Mouse (Mus musculus) megakaryocyte-erythroid progenitor cell, adult 5-6 weeks (primary cell): ENCODE measurements around the gene Eps8l1. TPM values are rescaled to one million over a fixed set of nuclear protein-coding genes. Genes with fewer than 3 reads are reported as not detected.
"Not testable (repeated sequence)": the region's sequence is repeated elsewhere in the genome, so short reads cannot be mapped to it uniquely, and the experiment has no call there.

Experiments
- ATAC-seq: replicated peaks from 2 replicates; pipeline ENCODE4 v1.8.0; 2016; ENCODE audit warnings: mild to moderate bottlenecking, inconsistent platforms; ENCODE audit not compliant: severe bottlenecking, poor library complexity, low FRiP score, low TSS enrichment
- total RNA-seq, 2 experiments: library from RNA; stranded (forward) in 1 of 2; stranded (reverse) in 1 of 2; fragments of 200-1000, 215-1000 nt in 1 of 2; fragments of >200 nt in 1 of 2; fragmentation: Nextera tagmentation in 1 of 2; gene quantifications; 2 replicates each; pipeline ENCODE4 v1.2.3; 2014 to 2017

Gene Eps8l1
- total RNA-seq (2014; fragmentation: Nextera tagmentation) (4.8 and 6.7 TPM in 2 replicates), total RNA-seq (2017) (0.89 and 5.0 TPM in 2 replicates)

DNA sequence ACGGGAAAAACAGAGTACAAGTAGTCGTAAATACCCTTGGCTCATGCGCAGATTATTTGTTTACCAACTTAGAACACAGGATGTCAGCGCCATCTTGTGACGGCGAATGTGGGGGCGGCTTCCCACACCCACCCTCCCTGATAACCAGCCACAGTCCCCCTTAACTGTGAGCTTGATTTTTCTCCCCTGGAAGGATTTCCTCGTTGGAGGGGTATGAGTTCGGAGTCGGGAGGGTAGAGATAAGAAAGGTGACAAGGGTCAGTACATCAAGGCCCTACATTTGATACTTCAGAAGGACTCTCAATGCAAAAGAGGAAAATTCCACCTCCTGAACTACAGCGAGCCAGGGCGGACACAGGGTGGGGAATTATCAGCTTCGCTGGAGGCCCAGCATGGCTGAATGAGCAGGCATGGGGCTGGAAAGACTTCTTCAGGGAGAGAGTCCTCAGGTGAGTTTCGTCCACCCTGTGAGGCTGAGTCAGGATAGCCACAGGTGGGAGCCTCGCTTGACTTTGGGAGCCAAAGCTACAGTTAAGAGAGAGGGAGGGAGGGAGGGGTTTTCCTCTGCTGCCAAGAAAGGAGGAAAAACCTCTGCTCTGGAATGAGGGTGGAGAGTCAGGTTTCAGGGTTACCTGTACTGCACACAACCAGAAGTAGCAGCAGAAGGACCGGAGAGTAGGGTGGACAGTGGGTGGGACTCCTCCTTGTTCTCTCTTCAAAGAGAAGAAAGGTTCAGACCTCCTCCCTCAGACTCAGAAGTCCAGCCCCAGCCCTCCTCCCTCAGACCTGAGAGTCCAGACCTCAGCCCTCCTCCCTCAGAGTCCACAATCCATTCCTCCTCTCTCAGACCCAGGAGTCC is at the start of gene Eps8l1:
Gene Eps8l1 (plus strand): TSS at position 99 of the 859 bp plus-strand sequence.
- ATAC-seq, result peak; percentile 66

DNA sequence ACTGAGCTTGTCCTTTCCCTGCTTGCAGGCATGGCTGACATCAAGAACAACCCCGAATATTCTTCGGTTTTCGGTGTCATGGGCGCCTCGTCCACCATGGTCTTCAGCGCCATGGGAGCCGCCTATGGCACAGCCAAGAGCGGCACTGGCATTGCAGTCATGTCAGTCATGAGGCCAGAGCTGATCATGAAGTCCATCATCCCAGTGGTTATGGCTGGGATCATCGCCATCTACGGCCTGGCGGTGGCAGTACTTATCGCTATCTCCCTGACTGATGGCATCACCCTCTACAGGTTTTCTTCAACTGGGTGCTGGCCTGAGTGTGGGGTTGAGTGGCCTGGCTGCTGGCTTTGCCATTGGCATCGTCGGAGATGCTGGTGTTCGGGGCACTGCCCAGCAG is 48.1 kb upstream of the Eps8l1 start:
- not testable (repeated sequence) for ATAC-seq

DNA sequence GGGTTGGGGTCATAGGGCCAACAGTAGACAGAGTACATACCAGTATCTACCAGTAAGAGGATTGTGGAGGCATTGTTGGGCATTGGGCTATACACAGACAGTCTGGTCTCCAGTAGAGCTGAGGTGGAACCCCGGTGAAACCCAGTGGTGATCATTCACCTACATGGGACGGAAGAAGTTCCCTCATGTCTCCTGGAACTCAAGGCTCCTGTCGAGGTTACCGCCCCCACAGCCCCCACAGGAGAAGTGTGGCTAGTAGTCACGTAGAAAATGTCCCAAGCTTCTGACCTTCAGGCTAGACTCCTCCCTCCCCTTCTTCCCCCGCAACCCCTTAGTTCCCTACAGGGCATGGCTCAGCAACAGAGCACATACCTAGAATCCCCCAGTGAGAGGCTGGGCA is 40.8 kb upstream of the Eps8l1 start:
- no peak for ATAC-seq

DNA sequence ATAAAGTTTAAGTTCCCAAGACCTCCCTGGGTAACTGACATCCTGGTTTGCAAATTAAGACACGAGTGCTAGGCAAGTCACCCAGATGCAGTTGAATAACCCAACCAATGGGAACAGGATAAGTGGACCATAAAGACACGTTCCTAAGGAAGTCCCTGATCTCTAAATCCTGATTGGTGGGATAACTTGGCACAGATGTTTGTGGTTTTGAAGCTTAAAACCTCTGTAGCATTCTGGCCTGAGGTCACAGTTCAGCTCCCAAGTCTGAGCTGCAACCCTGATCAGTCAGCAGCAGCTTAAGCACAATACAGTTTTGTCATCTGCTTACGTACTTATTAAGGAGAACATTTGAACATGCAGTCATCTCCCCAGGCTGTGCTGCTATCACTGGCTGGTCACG is 40.2 kb upstream of the Eps8l1 start:
- no peak for ATAC-seq

DNA sequence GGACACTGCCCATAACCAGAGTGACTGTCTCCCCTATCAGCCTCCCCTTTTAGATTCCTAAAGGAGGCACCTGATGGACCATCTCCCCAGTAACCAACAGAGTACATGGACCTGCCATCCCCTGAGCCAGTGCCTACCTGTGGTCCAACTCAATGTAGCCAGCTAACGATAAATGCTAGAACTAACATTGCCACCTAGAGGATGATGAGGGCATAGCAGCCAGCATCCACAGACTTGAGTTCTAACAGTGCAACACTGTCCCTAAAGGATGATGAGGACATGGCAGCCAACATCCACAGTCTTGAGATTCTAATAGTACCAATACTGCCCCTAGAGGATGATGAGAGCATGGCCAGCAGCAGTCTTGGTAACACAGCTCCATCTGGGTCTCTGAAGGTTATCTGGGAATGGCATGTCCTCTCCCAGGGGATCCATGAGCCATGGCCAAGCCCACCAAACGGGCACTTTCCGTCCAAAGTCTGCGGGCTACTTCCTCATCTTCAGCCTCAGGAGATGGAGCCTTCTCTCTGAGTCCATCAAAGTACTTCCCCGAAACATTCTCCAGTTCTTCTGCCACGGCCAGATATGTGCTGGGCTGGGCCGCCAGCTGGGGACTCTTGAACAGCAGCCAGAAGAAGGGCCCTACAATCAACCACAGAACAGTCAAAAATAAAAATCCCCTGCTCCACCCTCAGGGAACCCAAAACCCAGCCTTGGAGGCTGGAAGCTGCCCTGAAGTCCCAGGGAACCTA is 33.1 kb upstream of the Eps8l1 start:
- peak; percentile 94 for ATAC-seq

DNA sequence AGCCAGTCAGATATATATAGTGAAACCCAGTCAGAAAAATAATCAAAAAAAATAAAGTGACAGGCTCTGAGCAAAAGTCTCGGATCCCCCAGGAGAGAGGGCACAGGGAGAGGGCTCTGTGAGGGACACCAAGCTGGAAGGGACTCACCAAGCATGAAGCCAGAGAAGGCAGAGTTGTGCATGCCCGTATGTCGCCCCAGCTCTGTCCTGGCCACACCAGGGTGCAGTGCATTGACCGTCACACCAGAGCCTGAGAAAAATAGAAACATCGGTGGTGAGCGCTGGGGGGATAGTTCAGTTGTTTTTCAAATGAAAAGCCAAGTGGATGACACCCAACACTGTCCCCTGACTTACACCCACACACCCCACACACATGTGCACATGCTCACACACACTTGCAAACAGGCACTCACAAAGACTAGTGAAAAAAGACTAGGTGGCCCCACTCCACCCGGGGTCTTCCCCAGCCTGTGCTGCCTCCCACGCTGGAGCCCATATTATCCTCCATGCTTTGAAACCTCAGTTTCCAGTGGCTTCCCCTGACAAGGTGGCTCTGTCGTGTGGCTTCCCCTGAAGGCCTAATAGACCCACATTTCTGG is 30.1 kb upstream of the Eps8l1 start:
- no peak for ATAC-seq

DNA sequence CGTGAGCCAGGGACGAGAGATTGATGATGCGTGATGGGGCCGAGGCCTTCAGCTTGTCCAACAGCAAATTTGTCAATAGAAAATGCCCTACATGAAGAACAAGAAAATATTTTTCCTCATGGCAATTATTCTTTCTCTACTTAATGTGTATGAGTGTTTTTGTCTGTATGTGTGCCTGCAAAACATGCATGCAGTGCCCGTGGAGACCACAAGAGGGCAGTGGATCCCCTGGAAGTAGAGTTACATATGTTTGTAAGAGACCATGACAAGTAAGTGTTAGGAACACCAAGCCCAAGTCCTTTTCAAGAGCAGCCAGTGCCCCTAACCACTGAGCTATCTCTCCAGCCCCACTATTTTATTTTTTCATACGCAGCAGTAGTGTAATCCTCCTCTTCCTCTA is 28.9 kb upstream of the Eps8l1 start:
- no peak; the same call in 1 of the 2 replicates for ATAC-seq

DNA sequence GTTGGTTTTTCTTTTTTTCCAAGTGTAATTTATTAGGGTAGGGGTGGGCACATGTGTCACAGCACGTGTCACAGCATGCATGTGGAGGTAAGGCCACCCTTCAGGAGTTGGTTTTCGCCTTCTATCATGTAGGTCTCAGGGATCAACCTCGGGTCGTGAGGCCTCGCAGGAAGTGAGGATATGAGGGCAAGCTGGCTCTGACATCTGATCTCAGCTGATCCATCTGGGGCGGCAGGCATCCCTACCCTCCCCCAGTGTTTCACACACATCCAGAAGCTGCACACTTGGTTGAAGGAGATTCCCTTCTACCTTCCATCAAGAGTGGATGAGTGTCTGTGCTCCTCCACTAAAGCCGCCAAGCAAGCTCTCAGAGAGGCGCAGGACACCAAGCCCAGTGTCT is 28.4 kb upstream of the Eps8l1 start:
- ATAC-seq, result no peak

DNA sequence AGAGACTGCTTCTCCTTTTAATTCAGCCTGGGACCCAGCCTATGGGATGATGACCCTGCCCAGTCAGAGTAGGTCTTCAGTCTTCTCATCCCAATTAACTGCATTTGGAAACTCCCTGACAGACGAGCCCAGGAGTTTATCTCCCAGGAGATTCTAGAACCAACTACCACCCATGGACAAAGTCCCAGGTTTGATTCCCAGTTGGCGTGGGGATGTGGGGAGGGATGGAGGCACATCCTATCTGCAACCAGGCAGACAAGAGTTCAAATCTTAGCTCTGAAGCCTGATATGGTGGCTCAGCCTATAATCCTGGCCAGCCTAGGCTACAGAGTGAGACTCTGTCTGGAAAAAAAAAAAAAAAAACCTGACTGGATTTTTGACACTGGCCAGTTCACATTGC is 22.8 kb upstream of the Eps8l1 start:
- no peak for ATAC-seq

DNA sequence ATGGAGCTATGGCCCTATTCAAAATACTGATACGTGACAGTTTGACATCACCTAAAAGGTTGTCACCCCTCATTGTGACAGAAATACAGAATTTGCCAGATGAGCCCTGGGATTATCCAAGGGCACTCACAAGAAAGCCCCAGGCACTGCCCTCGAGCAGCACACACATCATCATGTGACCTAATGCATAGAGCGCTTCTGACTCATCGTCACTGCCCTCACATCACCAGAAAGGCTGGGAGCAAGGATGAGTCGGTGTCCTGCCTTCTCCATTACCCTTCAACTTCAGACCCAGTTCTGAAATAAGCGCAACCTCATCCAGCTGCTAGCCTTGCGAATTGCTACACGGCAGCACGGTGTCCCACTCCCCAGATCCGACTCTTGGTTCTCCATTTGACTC is 19.9 kb upstream of the Eps8l1 start:
- ATAC-seq, result no peak

DNA sequence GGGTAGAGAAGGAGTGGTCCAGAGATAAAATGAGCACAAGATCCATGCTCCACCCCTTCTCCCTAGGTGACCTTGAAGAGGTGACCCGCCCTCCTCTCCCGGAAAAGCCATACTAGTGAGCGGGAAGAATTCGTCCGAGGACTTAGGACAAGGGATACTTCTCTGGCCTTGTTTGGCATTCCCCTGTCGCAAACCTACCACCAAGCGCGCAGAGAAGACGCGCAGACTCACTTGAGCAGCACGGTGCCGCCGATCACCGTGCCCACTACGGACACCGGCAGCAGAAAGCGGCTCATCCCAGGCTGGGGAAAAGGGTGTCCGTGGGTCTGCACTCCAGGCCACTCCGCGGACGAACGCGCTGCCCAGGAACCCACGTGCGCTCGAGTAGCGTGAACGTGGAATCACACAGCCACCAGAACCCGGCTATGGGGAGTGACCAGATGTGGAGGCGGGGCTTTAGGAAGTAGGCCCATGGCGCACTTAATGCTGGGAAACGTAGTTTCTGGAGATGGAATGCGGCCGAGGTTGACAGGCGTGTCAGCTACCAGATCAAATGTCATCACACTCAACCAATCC is 15.2 kb upstream of the Eps8l1 start, which contains the start of gene Rdh13:
Gene Rdh13 (minus strand): TSS at position 434 of the 576 bp plus-strand sequence.
- peak; percentile 99 for ATAC-seq

DNA sequence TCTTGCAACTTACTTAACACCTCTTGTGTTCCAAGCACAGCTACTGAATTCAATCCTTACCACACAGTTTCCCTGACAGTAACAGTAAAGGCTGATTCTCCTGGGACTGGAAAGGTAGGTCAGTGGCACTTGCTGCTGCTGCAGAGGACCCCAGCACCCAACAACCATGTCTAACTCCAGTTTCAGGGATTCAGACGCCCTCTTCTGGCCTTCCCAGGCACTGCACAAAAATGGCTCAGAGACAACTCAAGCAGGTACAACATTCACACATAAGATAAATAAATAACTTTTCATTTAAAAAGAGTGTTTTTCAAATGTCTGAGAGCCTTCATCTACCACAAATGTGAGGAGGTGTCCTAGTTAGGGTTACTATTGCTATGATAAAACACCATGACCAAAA is 13.3 kb upstream of the Eps8l1 start:
- ATAC-seq, result no peak

DNA sequence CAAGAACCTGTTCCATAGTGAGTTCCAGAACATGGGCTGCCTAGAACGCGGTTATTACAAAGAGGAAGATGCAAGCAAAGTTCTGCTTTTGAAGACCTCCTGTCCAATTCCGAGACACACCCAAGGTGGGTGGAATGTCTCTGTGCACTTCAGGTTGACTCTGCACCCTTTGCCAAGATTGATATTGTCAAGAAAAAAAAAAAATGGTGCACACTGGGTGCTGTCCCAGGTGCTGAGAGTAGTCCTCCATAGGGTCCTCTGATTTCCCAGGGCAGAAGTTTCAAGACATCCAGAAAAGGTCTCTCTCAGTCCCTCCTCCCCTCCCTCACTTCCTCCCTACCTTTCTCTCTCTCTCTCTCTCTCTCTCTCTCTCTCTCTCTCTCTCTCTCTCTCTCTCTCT is 12.0 kb upstream of the Eps8l1 start:
- ATAC-seq, result no peak

DNA sequence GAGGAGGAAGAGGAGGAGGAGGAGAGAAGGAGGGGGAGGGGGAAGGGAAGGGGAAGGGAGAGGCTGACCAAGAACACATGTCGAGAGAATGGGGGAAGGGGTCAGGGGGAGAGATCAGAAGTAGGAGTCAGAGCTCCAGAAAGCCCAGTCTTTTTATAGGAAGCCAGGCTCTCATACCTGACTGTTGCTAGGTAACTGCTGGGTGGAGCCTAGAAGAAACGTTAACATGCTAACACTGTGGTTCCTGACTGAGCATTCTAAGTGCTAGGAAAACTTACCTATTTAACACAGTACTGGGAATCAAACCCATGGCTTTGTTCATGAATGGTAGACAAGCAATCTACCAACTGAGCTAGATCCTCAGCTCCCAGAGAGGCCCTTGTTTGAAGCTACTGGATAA is 11.3 kb upstream of the Eps8l1 start:
- no peak for ATAC-seq

DNA sequence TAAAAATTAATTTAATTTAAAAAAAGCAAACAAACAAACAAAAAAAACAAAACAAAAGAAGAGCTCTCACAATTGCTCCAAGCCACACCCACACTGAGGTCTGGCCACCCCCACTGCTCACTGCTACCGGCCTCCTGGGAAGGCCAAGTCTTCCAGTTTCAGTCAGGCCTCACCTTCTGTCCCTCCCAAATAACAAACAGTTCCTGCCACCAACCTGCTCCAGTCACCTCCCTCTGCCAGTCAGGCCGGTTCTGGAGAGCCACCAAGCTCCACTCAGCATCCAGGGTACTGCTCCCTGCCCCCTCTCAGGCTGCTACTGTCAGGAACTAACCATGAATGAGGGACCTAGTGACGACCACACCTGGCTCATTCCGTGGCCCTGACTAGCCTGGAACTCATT is 7.8 kb upstream of the Eps8l1 start:
- 0 out of 2 replicates have a peak, but pooled peaks have one; percentile 28 for ATAC-seq

DNA sequence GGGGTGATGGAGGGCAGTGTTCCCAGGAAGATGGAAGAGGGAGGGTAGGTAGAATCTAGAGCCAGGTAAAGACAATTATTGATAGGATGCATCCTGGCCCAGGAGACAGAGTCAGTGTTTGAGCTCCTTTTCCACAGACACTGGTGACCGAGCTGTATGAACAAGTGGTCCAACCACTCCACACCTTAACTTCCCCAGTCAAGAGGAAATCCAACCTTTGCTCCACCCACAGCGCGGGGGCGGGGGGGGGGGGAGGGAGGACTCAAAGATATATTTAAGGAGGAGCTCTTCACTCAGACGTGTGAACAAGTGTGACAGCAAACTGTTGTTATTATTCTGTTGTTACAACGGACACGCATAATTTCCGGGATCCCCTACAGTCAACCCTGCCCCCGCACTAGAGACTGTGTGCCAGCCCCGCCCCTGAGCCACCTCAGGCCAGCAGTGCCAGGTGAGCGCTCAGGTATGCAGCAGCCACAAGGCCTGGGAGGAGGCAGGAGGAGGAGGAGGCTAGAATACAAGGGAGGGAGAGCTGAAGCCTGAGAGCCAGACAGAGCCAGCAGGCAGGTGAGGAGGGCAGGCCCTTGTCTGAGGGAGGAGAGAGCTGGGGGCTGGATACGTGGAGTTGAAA is 3.8 kb downstream of the Eps8l1 start:
- ATAC-seq, result no peak

DNA sequence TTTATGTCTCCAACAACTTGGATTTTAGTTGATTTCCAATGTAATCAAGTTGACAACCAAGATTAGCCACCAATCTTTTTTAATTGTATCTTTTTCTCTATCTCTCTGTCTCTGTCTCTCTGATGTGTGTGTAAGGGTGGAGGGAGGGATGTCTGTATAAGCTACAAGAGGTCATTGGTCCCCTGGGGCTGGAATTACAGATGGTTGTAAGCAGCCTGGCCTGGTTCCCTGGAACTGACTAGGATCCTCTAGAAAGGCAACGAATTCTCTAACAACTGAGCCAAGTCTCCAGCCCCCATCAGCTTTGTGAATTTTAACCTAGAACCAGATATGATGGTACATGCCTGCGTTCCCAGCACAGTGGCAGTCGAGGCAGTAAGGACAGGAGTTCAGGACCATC is 7.3 kb downstream of the Eps8l1 start:
- ATAC-seq, result no peak

DNA sequence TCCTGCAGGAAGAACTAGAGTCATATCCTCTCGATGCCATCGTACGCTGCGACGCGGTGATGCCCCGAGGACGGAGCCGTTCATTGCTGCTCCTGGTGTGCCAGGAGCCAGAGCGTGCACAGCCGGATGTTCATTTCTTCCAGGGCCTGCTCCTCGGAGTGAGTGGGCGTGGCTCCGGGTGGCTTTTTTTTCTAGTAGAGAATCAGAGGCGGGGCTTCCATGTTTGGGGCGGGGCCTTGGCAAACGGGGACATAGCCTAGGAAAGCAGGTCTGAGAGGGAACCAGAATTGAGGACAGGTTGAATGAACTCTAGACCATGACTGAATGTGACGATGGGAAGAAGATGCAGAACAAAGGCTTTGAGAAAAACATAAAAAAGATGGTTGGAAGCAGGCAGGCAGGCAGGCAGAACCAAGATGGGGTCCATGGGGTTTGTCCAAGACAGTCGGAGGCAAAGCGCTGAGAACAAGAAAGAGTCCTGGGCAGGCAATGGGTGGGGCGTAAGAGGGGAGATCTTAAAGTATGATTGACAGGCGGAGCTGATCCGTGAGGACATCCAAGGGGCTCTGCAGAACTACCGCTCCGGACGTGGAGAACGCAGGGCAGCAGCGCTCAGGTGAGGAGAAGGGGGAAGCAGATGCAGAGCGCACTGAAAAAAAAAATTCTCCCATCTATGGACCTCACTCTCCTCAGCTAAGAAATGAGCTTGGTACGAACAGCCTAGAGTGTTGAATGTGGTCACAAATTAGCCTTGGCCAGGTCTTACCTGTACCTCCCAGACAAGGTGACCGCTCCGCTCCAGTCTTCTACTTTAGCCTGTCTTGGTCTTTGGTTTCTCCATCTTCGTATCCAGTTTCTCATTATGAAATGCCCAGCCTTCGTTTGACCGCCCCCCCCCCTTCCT is 10.1 kb downstream of the Eps8l1 start:
- ATAC-seq, result no peak; the same call in 1 of the 2 replicates
